Mouse (Mus musculus): ENCODE measurements around the gene Prdm12. TPM values are rescaled to one million over a fixed set of nuclear protein-coding genes. Genes with fewer than 3 reads are reported as not detected.

Gene Prdm12
- polyA plus RNA-seq (2011; ENCODE audit: insufficient read length, low read depth, missing spikeins): not detected in 2 replicates

GRCm38 (mm10) chr2:31639901-31640608, at the start of gene Prdm12:
Prdm12 (plus strand) TSS chr2:31640037.
- no peak for TF ChIP-seq POLR2A (IDR thresholded peaks at IDR 0.05; ENCODE audit: low read depth, low read length)
- no peak for TF ChIP-seq CTCF (IDR thresholded peaks at IDR 0.05; ENCODE audit: borderline replicate concordance, insufficient read depth, low read length)
- Histone ChIP-seq H3K4me1 (ENCODE audit: control insufficient read depth, insufficient read depth, low read length) (no peaks in the 10 kb centered on the region), H3K27ac (ENCODE audit: insufficient read depth, low read length) (no peak within 1 kb of the TSS), H3K4me3 (ENCODE audit: insufficient read depth, low read length) (no peak within 1 kb of the TSS)

- Histone ChIP-seq H3K27ac (ENCODE audit: insufficient read depth, low read length) (no peak overlapping the region), H3K4me1 (ENCODE audit: control insufficient read depth, insufficient read depth, low read length) (no peaks in the 10 kb centered on the region), H3K4me3 (ENCODE audit: insufficient read depth, low read length) (no peak overlapping the region)
- no peak for TF ChIP-seq POLR2A (IDR thresholded peaks at IDR 0.05; ENCODE audit: low read depth, low read length)
- TF ChIP-seq CTCF (IDR thresholded peaks at IDR 0.05; ENCODE audit: borderline replicate concordance, insufficient read depth, low read length): no peak
Observed at GRCm38 (mm10) chr2:31591799-31592484, 47.9 kb upstream of the Prdm12 start.

- no peak for TF ChIP-seq CTCF (IDR thresholded peaks at IDR 0.05; ENCODE audit: borderline replicate concordance, insufficient read depth, low read length)
- no peak for TF ChIP-seq POLR2A (IDR thresholded peaks at IDR 0.05; ENCODE audit: low read depth, low read length)
- Histone ChIP-seq H3K27ac (ENCODE audit: insufficient read depth, low read length) (no peak overlapping the region), H3K4me3 (ENCODE audit: insufficient read depth, low read length) (no peak overlapping the region), H3K4me1 (ENCODE audit: control insufficient read depth, insufficient read depth, low read length) (no peaks in the 10 kb centered on the region)
Observed at GRCm38 (mm10) chr2:31607555-31607954, 32.3 kb upstream of the Prdm12 start.

GRCm38 (mm10) chr2:31609859-31610261, 30.0 kb upstream of the Prdm12 start:
- Histone ChIP-seq H3K4me1 (ENCODE audit: control insufficient read depth, insufficient read depth, low read length) (no peaks in the 10 kb centered on the region), H3K4me3 (ENCODE audit: insufficient read depth, low read length) (no peak overlapping the region), H3K27ac (ENCODE audit: insufficient read depth, low read length) (no peak overlapping the region)
- TF ChIP-seq CTCF (IDR thresholded peaks at IDR 0.05; ENCODE audit: borderline replicate concordance, insufficient read depth, low read length) (no peak), POLR2A (IDR thresholded peaks at IDR 0.05; ENCODE audit: low read depth, low read length) (no peak)

- TF ChIP-seq CTCF (IDR thresholded peaks at IDR 0.05; ENCODE audit: borderline replicate concordance, insufficient read depth, low read length) (no peak), POLR2A (IDR thresholded peaks at IDR 0.05; ENCODE audit: low read depth, low read length) (no peak)
- Histone ChIP-seq H3K4me1 (ENCODE audit: control insufficient read depth, insufficient read depth, low read length) (no peaks in the 10 kb centered on the region), H3K4me3 (ENCODE audit: insufficient read depth, low read length) (no peak overlapping the region), H3K27ac (ENCODE audit: insufficient read depth, low read length) (no peak overlapping the region)
Observed at GRCm38 (mm10) chr2:31610922-31611321, 28.9 kb upstream of the Prdm12 start.

GRCm38 (mm10) chr2:31611400-31611799, 28.4 kb upstream of the Prdm12 start:
- no peak overlapping the region for H3K4me3 ChIP-seq (ENCODE audit: insufficient read depth, low read length)
- TF ChIP-seq CTCF (IDR thresholded peaks at IDR 0.05; ENCODE audit: borderline replicate concordance, insufficient read depth, low read length): no peak
- TF ChIP-seq POLR2A (IDR thresholded peaks at IDR 0.05; ENCODE audit: low read depth, low read length): no peak
- no peaks in the 10 kb centered on the region for H3K4me1 ChIP-seq (ENCODE audit: control insufficient read depth, insufficient read depth, low read length)
- H3K27ac ChIP-seq (ENCODE audit: insufficient read depth, low read length): no peak overlapping the region

GRCm38 (mm10) chr2:31612627-31613026, 27.2 kb upstream of the Prdm12 start:
- TF ChIP-seq CTCF (IDR thresholded peaks at IDR 0.05; ENCODE audit: borderline replicate concordance, insufficient read depth, low read length) (no peak), POLR2A (IDR thresholded peaks at IDR 0.05; ENCODE audit: low read depth, low read length) (no peak)
- no peaks in the 10 kb centered on the region for H3K4me1 ChIP-seq (ENCODE audit: control insufficient read depth, insufficient read depth, low read length)
- no peak overlapping the region for H3K27ac ChIP-seq (ENCODE audit: insufficient read depth, low read length)

GRCm38 (mm10) chr2:31613781-31614180, 26.1 kb upstream of the Prdm12 start:
- no peak overlapping the region for H3K27ac ChIP-seq (ENCODE audit: insufficient read depth, low read length)
- no peaks in the 10 kb centered on the region for H3K4me1 ChIP-seq (ENCODE audit: control insufficient read depth, insufficient read depth, low read length)
- no peak overlapping the region for H3K4me3 ChIP-seq (ENCODE audit: insufficient read depth, low read length)
- TF ChIP-seq CTCF (IDR thresholded peaks at IDR 0.05; ENCODE audit: borderline replicate concordance, insufficient read depth, low read length) (no peak), POLR2A (IDR thresholded peaks at IDR 0.05; ENCODE audit: low read depth, low read length) (no peak)

More at GRCm38 (mm10) chr2:31612627-31613026, 27.2 kb upstream of the Prdm12 start:
- no peak overlapping the region for H3K4me3 ChIP-seq (ENCODE audit: insufficient read depth, low read length)

GRCm38 (mm10) chr2:31618484-31619161, 21.2 kb upstream of the Prdm12 start:
- Histone ChIP-seq H3K4me1 (ENCODE audit: control insufficient read depth, insufficient read depth, low read length) (no peaks in the 10 kb centered on the region), H3K4me3 (ENCODE audit: insufficient read depth, low read length) (no peak overlapping the region), H3K27ac (ENCODE audit: insufficient read depth, low read length) (no peak overlapping the region)
- no peak for TF ChIP-seq CTCF (IDR thresholded peaks at IDR 0.05; ENCODE audit: borderline replicate concordance, insufficient read depth, low read length)
- TF ChIP-seq POLR2A (IDR thresholded peaks at IDR 0.05; ENCODE audit: low read depth, low read length): no peak
